Mouse (Mus musculus) liver, postnatal 0 days (tissue): ENCODE measurements around the gene Tnk2.

Experiments used
- CTCF ChIP-seq: sonication (generic); IDR thresholded peaks from 2 replicates; pipeline ENCODE4 v1.5.1; 2016; ENCODE audit warnings: antibody characterized with exemption, low read depth
- EP300 ChIP-seq: IDR thresholded peaks from 2 replicates; pipeline ENCODE4 v1.6.1; 2016; ENCODE audit warnings: antibody characterized with exemption, low read depth, mild to moderate bottlenecking

DNA sequence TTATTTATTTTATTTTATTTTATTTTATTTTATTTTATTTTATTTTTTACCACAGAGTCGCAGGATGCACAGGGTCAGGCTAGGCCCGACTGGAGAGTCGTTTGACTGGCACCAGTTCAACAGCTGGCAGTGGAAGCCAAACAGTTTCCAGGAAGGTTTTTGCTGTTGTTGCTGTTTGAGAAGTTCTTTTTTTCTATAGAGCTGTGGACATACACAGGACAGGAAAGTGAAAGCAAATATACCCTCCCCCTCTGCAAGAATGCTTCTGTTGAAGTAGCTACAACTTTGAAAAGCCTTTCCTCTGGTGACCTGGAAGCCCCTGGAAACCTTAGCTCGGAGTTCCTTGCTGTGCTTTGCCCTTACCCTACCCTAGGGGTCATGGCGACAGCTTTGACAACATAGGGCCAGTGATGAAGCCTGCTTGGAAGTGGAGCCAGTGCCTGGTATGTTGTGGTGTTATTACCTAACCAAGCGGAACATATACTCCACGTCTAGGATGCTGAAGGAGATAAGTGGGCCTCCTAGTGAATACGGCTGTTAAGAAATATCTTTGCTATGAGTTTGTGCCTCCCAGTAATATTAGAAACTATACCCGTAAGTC lies 59.7 kb downstream of the Tnk2 start:
- TF ChIP-seq CTCF (no peak), EP300 (no peak)
